Mouse (Mus musculus) G1E (cell line): ENCODE measurements around the gene Plcb1.

Experiments
- CTCF ChIP-seq: IDR thresholded peaks from 2 replicates; pipeline ENCODE4 v1.5.1; 2012; ENCODE audit warnings: low read depth, low read length, inconsistent platforms, mixed read lengths
- GATA1 ChIP-seq: IDR thresholded peaks from 2 replicates; pipeline ENCODE4 v1.6.1; 2012; ENCODE audit warnings: borderline replicate concordance, low read length, inconsistent platforms, mixed read lengths
- POLR2AphosphoS5 ChIP-seq: IDR thresholded peaks from 2 replicates; pipeline ENCODE4 v1.6.1; 2012; ENCODE audit warnings: low read depth, low read length, inconsistent platforms; ENCODE audit not compliant: insufficient replicate concordance
- TAL1 ChIP-seq: conservative IDR thresholded peaks from 2 replicates; pipeline ENCODE4 v1.6.1; 2012; ENCODE audit warnings: low read depth, low read length, inconsistent platforms, mixed read lengths

DNA sequence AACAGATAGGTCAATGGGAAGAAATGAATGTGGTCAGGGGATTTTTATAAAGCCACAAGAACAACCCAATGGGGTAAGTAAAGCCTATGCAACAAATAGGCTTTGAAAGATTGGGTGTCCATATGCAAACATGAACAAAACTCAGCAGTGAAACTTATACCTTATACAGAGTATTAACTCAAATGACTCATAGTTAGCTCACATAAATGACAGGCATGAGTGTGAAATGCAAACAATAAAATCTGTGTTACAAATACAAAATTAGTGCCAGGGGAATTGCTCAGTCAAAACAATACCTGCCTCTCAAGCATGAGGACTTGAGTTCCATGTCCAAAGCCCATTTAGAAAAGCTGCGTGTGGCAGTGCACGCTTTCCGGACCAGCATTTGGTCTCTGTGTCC is 182.5 kb downstream of the Plcb1 start:
- TF ChIP-seq CTCF (no peak), GATA1 (no peak), POLR2AphosphoS5 (no peak), TAL1 (no peak)
